ENCODE assay signal across 10 mouse cellular contexts in the genomic region with DNA sequence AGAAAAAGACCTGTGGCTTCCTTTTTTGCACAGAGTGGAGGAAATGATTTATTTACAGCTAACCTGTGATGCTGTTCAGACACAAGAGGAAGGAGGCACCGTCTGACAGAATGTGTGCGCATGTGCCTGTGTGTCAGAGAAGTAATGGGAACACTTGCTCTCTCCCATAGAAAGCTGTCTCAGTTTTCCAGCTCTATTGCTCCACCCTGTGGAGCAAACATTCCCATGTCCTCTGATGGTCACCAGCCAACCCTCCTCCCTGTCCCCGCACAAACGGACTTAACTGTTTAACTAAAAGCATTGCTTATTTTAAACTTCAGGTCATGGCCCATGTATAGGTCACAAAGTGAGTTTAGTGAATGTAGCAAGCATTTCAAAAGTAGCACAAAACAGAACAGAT. TPM values are rescaled to one million over a fixed set of nuclear protein-coding genes. Genes with fewer than 3 reads are reported as not detected.
DNase-seq lines count a peak whose midpoint lies in the region; ATAC-seq and TF ChIP-seq lines count a peak whose summit lies in the region.
"Had no signal": no experiment of that assay in that cellular context is flagged by ENCODE, and none has a peak within 500 bp of the region (broad histone marks: within the 10 kb centered on the region; RNA-seq: fewer than 3 reads in every experiment).

No protein-coding gene starts in this region.

- peak; percentile 37 for DNase-seq in adrenal gland, adult 2 months
- DNase-seq in adrenal gland, adult 18-20 months (ENCODE audit: low spot score in 2 of 2) = no peak
- peak; percentile 35 for DNase-seq in limb, embryonic 14.5 days (ENCODE audit: low spot score)
- no peak for DNase-seq in limb, embryonic 10.5 days (ENCODE audit: low spot score)
- peak; percentile 34 to 60 for DNase-seq in left cerebral cortex, postnatal 25 days (ENCODE audit: low spot score in 2 of 2)
- no peak for DNase-seq in c-Kit-positive CD71-positive TER-119-positive erythroid progenitor cells, embryonic 14.5 days (ENCODE audit: low spot score)
- no peak for DNase-seq in thymus, postnatal 4 days

- intact Hi-C loops in left cerebral cortex, postnatal 25 days (cut with DNase I) = loop anchor here (1.0 kb wide), 1 partner anchor 89 kb away; no protein-coding TSS in a partner anchor

- 50% methylated on average over 4 of the region's 4 CpGs for WGBS in limb, embryonic 14.5 days
- WGBS in limb, embryonic 10.5 days = 62% methylated on average over 4 of the region's 4 CpGs

- ATAC-seq in limb, embryonic 14.5 days (ENCODE audit: low FRiP score, low read depth) = no peak

- H3K4me2 ChIP-seq in limb, embryonic 14.5 days (replicated peaks; ENCODE audit: low read depth, low read length, severe bottlenecking) = no peak overlapping the region
- H3K4me2 ChIP-seq: embryonic facial prominence, embryonic 13.5 days had no signal

- no peaks in the 10 kb centered on the region for H3K9me3 ChIP-seq in limb, embryonic 14.5 days (ENCODE audit: control insufficient read depth, low read length)
- H3K9me3 ChIP-seq in limb, embryonic 10.5 days (replicated peaks) = no peaks in the 10 kb centered on the region
- H3K9me3 ChIP-seq: embryonic facial prominence, embryonic 13.5 days had no signal

- H3K4me1 ChIP-seq in limb, embryonic 14.5 days (ENCODE audit: control insufficient read depth, insufficient read depth, low read length) = no peaks in the 10 kb centered on the region
- no peaks in the 10 kb centered on the region for H3K4me1 ChIP-seq in limb, embryonic 10.5 days
- H3K4me1 ChIP-seq in cortical plate, adult 2 months (ENCODE audit: control insufficient read depth, insufficient read depth, low read length) = no peaks in the 10 kb centered on the region

- TF ChIP-seq POLR2A in limb, embryonic 14.5 days (IDR thresholded peaks at IDR 0.05; ENCODE audit: borderline replicate concordance, extremely low read depth, insufficient read depth, insufficient read length) = no peak
- TF ChIP-seq POLR2A in cortical plate, adult 2 months (IDR thresholded peaks at IDR 0.05; ENCODE audit: extremely low read depth, insufficient read depth, low read length) = no peak

- no peaks in the 10 kb centered on the region for H3K27me3 ChIP-seq in limb, embryonic 14.5 days (ENCODE audit: control insufficient read depth, insufficient read depth, low read length)
- H3K27me3 ChIP-seq in limb, embryonic 10.5 days (ENCODE audit: low read depth, poor library complexity, severe bottlenecking) = no peaks in the 10 kb centered on the region
- H3K27me3 ChIP-seq: embryonic facial prominence, embryonic 13.5 days had no signal

- TF ChIP-seq CTCF in cortical plate, adult 2 months (IDR thresholded peaks at IDR 0.05; ENCODE audit: extremely low read depth, insufficient read depth, low read length) = peak; percentile 68

- H3K27ac ChIP-seq in limb, embryonic 14.5 days (replicated peaks; ENCODE audit: low read depth, low read length) = no peak overlapping the region
- H3K27ac ChIP-seq in limb, embryonic 10.5 days = no peak overlapping the region
- H3K27ac ChIP-seq in cortical plate, adult 2 months (ENCODE audit: insufficient read depth, low read length) = no peak overlapping the region
- H3K27ac ChIP-seq: embryonic facial prominence, embryonic 13.5 days had no signal

- no peak overlapping the region for H3K4me3 ChIP-seq in limb, embryonic 14.5 days (replicated peaks; ENCODE audit: low read length)
- no peak overlapping the region for H3K4me3 ChIP-seq in limb, embryonic 10.5 days
- no peak overlapping the region for H3K4me3 ChIP-seq in cortical plate, adult 2 months (ENCODE audit: insufficient read depth, low read length)
- H3K4me3 ChIP-seq: embryonic facial prominence, embryonic 13.5 days had no signal

- no peak overlapping the region for H3K9ac ChIP-seq in limb, embryonic 14.5 days (ENCODE audit: low read depth, low read length, severe bottlenecking)
- H3K9ac ChIP-seq: embryonic facial prominence, embryonic 13.5 days had no signal

- no peaks in the 10 kb centered on the region for H3K36me3 ChIP-seq in limb, embryonic 14.5 days (ENCODE audit: control insufficient read depth, insufficient read depth, low read length)
- no peaks in the 10 kb centered on the region for H3K36me3 ChIP-seq in limb, embryonic 10.5 days
- H3K36me3 ChIP-seq: embryonic facial prominence, embryonic 13.5 days had no signal

RNA-seq across cellular contexts. Expression of gene Olfr223, which starts 21.0 kb away (rescaled TPM):
- total RNA-seq in adrenal gland, adult 2 months (2021) = not detected
- polyA plus RNA-seq in adrenal gland, adult 2 months (2012; rRNA removed) = not detected in 2 replicates
- total RNA-seq in adrenal gland, adult 18-20 months (2021) = not detected
- not detected in 2 replicates for polyA plus RNA-seq in limb, embryonic 14.5 days (2012; rRNA removed)
- polyA plus RNA-seq in limb, embryonic 14.5 days (2014; fragmentation: Nextera tagmentation; extraction: Ambion mirVana) = not detected in 2 replicates
- polyA plus RNA-seq in limb, embryonic 10.5 days (2016; fragmentation: Nextera tagmentation; extraction: Ambion mirVana) = not detected in 2 replicates
- polyA plus RNA-seq in cortical plate, adult 2 months (2012; rRNA removed) = not detected in 2 replicates
- not detected for total RNA-seq in left cerebral cortex, postnatal 25 days (2021)
- polyA plus RNA-seq: embryonic facial prominence, embryonic 13.5 days; limb, embryonic 11.5 days had no signal

RNA-seq across cellular contexts. Expression of gene Olfr222, which starts 38.1 kb away (rescaled TPM):
- not detected for total RNA-seq in adrenal gland, adult 2 months (2021)
- polyA plus RNA-seq in adrenal gland, adult 2 months (2012; rRNA removed) = not detected in 2 replicates
- total RNA-seq in adrenal gland, adult 18-20 months (2021) = not detected
- polyA plus RNA-seq in limb, embryonic 14.5 days (2012; rRNA removed) = not detected in 2 replicates
- polyA plus RNA-seq in limb, embryonic 14.5 days (2014; fragmentation: Nextera tagmentation; extraction: Ambion mirVana) = not detected in 2 replicates
- polyA plus RNA-seq in limb, embryonic 10.5 days (2016; fragmentation: Nextera tagmentation; extraction: Ambion mirVana) = not detected in 2 replicates
- not detected in 2 replicates for polyA plus RNA-seq in cortical plate, adult 2 months (2012; rRNA removed)
- not detected for total RNA-seq in left cerebral cortex, postnatal 25 days (2021)
- polyA plus RNA-seq: embryonic facial prominence, embryonic 13.5 days; limb, embryonic 11.5 days had no signal

RNA-seq across cellular contexts. Expression of gene Mprip, which starts 47.0 kb away (rescaled TPM):
- total RNA-seq in adrenal gland, adult 2 months (2021) = 100 to 1,000 TPM; 190 to 233 TPM
- polyA plus RNA-seq in adrenal gland, adult 2 months (2012; rRNA removed) = 48.0 and 79.6 TPM in 2 replicates
- 100 to 1,000 TPM; 200 to 219 TPM for total RNA-seq in adrenal gland, adult 18-20 months (2021)
- 122 and 128 TPM in 2 replicates for polyA plus RNA-seq in limb, embryonic 14.5 days (2012; rRNA removed)
- 87.1 and 99.6 TPM in 2 replicates for polyA plus RNA-seq in limb, embryonic 14.5 days (2014; fragmentation: Nextera tagmentation; extraction: Ambion mirVana)
- polyA plus RNA-seq in limb, embryonic 10.5 days (2016; fragmentation: Nextera tagmentation; extraction: Ambion mirVana) = 52.3 and 62.9 TPM in 2 replicates
- polyA plus RNA-seq in cortical plate, adult 2 months (2012; rRNA removed) = 126 and 128 TPM in 2 replicates
- 100 to 1,000 TPM; 276 to 292 TPM for total RNA-seq in left cerebral cortex, postnatal 25 days (2021)

Comparison
In these comparisons a context has a peak if more than half of its experiments do, and no peak if none do; other contexts are left out.
1. DNase-seq: peak in adrenal gland, adult 2 months (single experiment), limb, embryonic 14.5 days (single experiment) and left cerebral cortex, postnatal 25 days (2 of 2); none in adrenal gland, adult 18-20 months (0 of 2), limb, embryonic 10.5 days (single experiment), c-Kit-positive CD71-positive TER-119-positive erythroid progenitor cells, embryonic 14.5 days (single experiment) and thymus, postnatal 4 days (single experiment).